Mouse (Mus musculus) cortical plate, adult 2 months (tissue): ENCODE measurements around the gene Pam.

Experiments
- CTCF ChIP-seq: fragments of 200-500 bp; IDR thresholded peaks from 2 replicates; pipeline ENCODE4 v1.5.1; 2011; ENCODE audit warnings: mild to moderate bottlenecking, control low read depth, low read length; ENCODE audit not compliant: insufficient read depth; ENCODE audit errors: extremely low read depth
- POLR2A ChIP-seq: fragments of 200-500 bp; IDR thresholded peaks from 2 replicates; pipeline ENCODE4 v1.6.1; 2011; ENCODE audit warnings: mild to moderate bottlenecking, low read length, control low read depth; ENCODE audit not compliant: insufficient read depth; ENCODE audit errors: extremely low read depth

DNA sequence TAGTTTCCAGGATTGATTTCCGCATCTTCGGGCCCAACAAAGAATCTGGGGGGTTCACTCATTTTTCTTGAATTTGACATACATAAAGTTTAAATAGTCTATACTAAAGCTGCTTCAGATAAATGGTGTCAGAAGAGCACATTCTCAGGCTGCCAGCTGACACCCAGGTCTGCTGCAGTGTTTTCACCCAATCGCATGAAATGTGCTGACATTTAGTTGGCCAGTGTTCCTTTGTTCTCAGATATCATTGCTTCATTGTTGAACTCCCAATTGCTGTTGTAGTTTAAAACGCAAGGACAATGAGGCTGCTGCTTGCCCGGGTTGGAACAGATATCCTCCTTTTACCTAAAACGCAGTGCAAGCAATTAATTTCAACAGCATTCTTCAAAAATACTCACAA, 334.0 kb downstream of the Pam start:
- TF ChIP-seq CTCF (no peak), POLR2A (no peak)
